Mouse (Mus musculus): ENCODE results near the gene Spc25.

Spc25 gene

GRCm38 (mm10) chr2:69179721-69180120, 26.3 kb downstream of the Spc25 start:
- DNase-seq = no peak

- no peak for DNase-seq
Measured at GRCm38 (mm10) chr2:69175296-69175695, 30.7 kb downstream of the Spc25 start.

GRCm38 (mm10) chr2:69170395-69171077, 35.5 kb downstream of the Spc25 start:
- no peak for DNase-seq

- DNase-seq = no peak
Measured at GRCm38 (mm10) chr2:69158907-69159306, 47.1 kb downstream of the Spc25 start.

- no peak for DNase-seq
Measured at GRCm38 (mm10) chr2:69156283-69156682, 49.7 kb downstream of the Spc25 start.

GRCm38 (mm10) chr2:69155861-69156260, 50.1 kb downstream of the Spc25 start:
- DNase-seq = no peak

- DNase-seq = no peak
Measured at GRCm38 (mm10) chr2:69150841-69151240, 55.2 kb downstream of the Spc25 start.

- DNase-seq = no peak
Measured at GRCm38 (mm10) chr2:69149154-69149553, 56.8 kb downstream of the Spc25 start.

GRCm38 (mm10) chr2:69148691-69149090, 57.3 kb downstream of the Spc25 start:
- DNase-seq = no peak
